Mouse (Mus musculus) layer of hippocampus, postnatal 36 days (tissue): ENCODE data around the gene Thrsp. TPM values are rescaled to one million over a fixed set of nuclear protein-coding genes. Genes with fewer than 3 reads are reported as not detected.

Source experiments
- DNase-seq, 2 experiments: peaks; one replicate each; pipeline ENCODE4 v3.0.0; 2022
- total RNA-seq, 2 experiments: library from RNA; stranded (reverse); gene quantifications; 2 replicates each; pipeline ENCODE4 v1.2.3; 2021

Gene Thrsp
- total RNA-seq, 2 experiments from 2014 or later, result 36.2 to 45.8 TPM

GRCm38 (mm10) chr7:97416473-97416872, 1.1 kb downstream of the Thrsp start:
- no peak for DNase-seq

- no peak for DNase-seq
Observed at GRCm38 (mm10) chr7:97414915-97415687, 2.4 kb downstream of the Thrsp start.

GRCm38 (mm10) chr7:97414426-97414825, 3.1 kb downstream of the Thrsp start:
- DNase-seq, result no peak

DNA sequence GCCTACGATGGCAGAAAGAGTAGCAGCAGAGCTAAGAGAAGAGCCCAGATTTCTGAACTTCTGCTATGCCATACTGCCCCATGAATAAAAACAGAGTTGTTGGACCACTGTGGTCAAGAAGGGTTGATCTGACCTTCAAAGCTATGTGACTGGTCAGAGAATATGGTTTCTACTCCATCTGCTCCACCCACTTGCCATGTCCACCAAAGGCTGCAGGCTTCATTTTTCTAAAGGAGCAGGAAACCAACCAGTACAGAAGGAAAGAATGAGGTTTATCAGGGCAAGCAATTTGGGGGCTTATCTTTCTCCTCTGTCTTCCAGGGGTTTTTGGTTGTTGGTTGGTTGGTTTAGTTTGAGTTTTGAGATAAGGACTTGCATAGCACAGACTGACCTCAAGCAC, 3.5 kb downstream of the Thrsp start:
- DNase-seq, result no peak

DNA sequence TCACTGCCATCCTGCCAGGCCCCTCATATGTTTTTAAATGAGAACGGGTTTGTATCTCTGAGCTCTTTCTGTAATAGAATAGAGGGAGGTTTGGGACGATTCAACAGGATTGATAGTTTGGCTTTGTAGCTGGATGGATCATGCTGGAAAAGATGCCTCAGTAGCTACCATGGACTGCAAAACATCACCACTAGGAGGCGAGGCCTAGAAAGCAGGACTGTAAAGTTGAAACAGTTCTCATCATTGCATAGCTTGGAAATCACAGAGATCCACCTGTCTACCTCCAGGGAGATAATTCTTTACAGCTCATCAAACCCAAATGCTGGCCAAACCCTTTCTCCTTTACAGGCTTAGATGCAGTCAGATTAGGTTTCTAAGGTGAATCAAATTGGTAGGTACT, 6.0 kb downstream of the Thrsp start:
- no peak for DNase-seq

- no peak for DNase-seq
Observed at GRCm38 (mm10) chr7:97411106-97411505, 6.4 kb downstream of the Thrsp start.

GRCm38 (mm10) chr7:97407145-97407544, 10.4 kb downstream of the Thrsp start:
- no peak for DNase-seq

DNA sequence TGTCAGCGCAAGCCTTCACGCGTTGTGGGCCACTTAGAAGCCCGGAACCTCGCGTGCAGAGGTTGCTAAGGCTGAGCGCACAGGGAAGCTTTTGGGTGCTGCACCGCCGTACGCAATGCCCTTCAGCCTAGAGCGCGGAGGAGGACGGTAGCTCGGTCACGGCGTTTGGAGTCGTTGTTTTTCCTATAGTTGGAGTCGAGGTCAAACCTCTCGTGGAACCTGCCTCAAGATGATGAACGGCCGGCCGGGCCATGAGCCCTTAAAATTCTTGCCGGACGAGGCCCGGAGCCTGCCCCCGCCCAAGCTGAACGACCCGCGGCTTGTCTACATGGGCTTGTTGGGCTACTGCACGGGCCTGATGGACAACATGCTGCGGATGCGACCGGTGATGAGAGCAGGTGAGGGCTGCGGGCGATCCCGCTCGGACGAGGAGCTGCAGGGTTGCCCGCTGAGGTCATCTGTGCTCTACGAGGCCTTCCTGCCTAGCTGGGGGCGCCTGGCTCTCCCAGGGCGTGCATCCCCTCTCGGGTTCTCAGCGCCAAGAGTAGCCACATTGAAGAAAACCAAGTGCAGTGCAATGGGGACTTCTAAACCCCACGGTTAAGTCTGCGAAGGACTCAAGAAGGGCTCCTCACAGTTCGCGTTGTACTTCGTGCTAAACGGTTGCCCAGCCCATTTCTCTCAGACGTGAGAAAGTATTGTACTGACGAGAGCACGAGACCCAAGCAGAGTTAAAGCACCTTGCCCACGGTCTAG, 17.4 kb downstream of the Thrsp start, which contains the start of gene Ndufc2:
Ndufc2 (plus strand) TSS at position 44 of the 756 bp plus-strand sequence.
- DNase-seq, result peak; percentile 62 to 63

- no peak for DNase-seq
Observed at GRCm38 (mm10) chr7:97398943-97399342, 18.6 kb downstream of the Thrsp start.

- no peak for DNase-seq
Observed at GRCm38 (mm10) chr7:97394375-97394774, 23.2 kb downstream of the Thrsp start.

DNA sequence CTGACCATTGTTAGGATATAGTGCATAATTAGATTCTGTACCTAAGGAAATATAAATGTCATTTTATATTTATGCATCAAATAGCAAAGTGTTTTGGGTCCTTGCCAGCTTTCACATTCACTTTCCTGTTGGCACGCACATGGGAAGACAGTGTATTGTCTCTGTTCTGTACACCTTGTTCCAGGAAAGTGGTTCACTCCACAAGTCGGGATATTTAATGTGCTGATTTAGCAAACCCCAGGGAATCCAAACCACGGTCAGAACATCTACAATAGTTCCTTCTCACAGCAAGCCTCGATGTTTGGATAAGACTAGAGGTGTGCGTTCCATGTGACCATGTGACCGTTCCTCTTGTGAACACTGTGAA, 25.5 kb downstream of the Thrsp start:
- no peak for DNase-seq

- peak in 1 of 2 experiments; percentile 11 for DNase-seq
Observed at GRCm38 (mm10) chr7:97391293-97392078, 26.0 kb downstream of the Thrsp start.

- no peak for DNase-seq
Observed at GRCm38 (mm10) chr7:97388541-97388940, 29.0 kb downstream of the Thrsp start.

- no peak for DNase-seq
Observed at GRCm38 (mm10) chr7:97387561-97388147, 29.9 kb downstream of the Thrsp start.

DNA sequence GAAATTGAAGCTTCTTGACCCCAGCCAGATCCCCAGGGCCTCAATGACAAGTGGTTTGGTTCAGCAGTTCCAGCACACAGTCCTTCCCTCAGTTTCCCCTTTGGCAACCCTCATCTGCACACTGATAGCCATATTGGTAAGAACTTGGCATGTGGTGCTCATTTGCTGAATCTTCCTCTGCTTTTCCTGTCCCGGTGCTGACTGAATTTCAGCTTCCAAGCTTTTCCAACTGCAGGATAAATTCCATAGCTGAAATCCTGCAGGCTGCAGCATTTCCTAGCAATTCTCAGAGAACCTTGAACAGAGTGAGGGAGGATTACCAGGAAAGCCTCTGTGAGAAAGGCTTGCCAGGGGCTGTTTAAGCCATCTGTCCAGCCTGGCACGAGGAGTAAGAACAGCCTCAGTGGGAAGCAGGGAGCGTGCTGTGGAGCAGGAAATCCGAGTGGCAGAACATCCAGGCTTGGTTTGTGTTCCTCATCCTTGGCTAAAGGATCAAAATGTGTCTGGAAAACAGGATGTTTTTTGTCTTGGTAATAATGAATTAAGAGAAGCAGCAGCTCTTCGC, 30.6 kb downstream of the Thrsp start:
- peak; percentile 87 to 88 for DNase-seq

DNA sequence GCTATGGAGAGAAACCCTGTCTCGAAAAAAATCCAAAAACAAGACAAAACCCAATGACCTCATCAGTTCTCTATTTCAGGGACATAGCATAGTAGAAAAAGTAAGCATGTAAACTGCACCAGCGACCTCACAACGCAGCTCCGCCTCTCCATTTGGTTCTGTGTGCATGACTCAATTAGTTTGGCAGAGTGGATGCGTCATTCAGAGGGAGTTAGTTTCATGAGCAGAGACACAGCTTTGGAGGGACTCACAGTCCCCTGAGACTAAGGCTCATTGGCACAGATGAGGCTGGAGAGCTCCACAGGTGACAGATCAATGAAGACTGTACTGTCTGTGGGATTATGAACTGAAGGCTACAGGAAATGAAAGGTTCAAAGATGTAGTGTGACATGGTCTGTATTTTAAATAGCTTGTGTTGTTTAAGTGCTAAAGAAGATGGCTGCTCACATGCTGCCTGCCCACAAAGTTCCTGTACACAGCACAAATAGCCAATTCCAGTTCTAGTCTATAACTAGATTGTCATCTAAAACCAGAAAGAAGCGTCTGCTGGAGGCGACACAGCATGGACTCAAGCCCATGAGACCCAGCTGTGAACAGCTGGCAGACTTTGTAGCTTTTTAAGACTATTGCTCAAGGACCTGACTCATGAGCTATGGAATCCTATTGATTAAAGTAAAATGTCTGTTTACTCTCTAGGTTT, 31.3 kb downstream of the Thrsp start:
- DNase-seq, result peak; percentile 34 to 35

GRCm38 (mm10) chr7:97383496-97384132, 33.9 kb downstream of the Thrsp start:
- DNase-seq, result no peak

- DNase-seq, result no peak
Observed at GRCm38 (mm10) chr7:97382661-97383060, 34.9 kb downstream of the Thrsp start.

GRCm38 (mm10) chr7:97380500-97381123, 36.9 kb downstream of the Thrsp start:
- no peak for DNase-seq

GRCm38 (mm10) chr7:97379304-97379703, 38.2 kb downstream of the Thrsp start:
- no peak for DNase-seq

- no peak for DNase-seq
Observed at GRCm38 (mm10) chr7:97375906-97376305, 41.6 kb downstream of the Thrsp start.
